Mouse (Mus musculus) frontal cortex, postnatal 25 days (tissue): Measurements from ENCODE around the gene Mme.

ENCODE experiments used
- DNase-seq, 2 experiments: peaks; one replicate each; pipeline ENCODE4 v3.0.0; 2022; ENCODE audit warnings: low spot score in 2 of 2

Gene Mme

GRCm38 (mm10) chr3:63350704-63351103 lies 109.4 kb downstream of the Mme start:
- no peak for DNase-seq

GRCm38 (mm10) chr3:63351680-63352260 lies 110.4 kb downstream of the Mme start:
- no peak for DNase-seq

- DNase-seq = no peak
Observed at GRCm38 (mm10) chr3:63359512-63359911, 118.2 kb downstream of the Mme start.

- no peak for DNase-seq
Observed at GRCm38 (mm10) chr3:63384989-63385388, 143.7 kb downstream of the Mme start.

DNA sequence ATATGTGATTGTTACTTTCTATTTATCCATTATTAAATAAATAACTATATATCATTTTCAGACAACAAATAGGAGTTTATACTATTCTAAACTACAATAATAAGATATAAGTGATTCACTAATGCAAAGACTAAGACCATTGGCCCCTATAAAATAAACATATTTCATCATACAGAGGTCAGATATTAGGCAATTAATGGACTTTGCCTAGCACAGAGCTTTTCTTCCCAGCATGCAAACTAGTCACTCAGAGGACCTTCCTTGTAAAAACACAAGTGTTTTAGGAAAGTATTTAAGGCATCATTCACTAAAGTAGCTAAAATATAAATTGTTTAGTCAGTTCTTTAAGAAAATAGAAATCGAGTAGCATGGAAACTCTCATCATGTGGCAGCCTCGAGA lies 149.4 kb downstream of the Mme start:
- DNase-seq = no peak

- no peak for DNase-seq
Observed at GRCm38 (mm10) chr3:63391348-63391747, 150.0 kb downstream of the Mme start.

DNA sequence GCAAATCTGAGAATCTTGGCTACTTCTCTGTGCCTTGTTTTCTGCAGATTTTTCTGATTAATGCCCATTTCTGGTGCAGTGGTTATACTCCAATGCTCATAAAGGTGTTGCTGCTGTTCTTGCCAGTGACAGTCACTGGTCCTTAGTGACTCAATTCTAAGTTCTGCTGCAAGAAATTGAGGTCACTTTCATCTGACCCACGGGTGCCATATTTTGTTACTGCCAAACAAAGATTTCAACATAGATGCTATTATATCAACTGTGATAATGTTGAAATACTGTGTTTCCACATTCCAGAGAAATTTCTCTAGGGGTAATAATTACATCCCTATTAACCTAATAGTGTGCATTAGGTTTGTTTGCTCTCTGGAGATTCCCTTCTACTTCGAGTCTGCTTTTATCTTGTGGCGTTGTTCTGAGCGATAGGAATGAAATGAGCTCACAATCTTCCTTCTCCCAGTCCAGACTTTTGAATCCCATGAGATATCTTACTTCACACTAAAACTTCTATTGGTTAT lies 153.1 kb downstream of the Mme start:
- DNase-seq = no peak

DNA sequence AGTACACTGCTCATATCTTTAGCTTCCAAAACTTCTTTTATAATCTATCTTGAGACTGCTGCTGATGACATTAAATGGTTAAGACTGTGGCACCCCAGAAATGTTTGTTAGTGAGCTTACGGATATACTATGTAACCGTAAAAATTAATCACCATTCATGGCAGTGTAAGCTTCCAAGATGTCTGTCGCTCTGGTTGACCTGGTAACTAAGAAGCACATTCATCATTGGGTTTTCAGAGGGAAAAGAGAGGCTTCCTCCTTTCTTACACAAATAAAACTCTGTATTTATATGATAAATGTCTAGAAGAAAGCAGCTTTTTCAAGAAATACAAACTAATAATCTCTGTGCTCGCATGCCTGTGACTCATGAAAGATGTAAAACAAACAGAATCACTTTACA lies 156.8 kb downstream of the Mme start:
- DNase-seq = no peak

DNA sequence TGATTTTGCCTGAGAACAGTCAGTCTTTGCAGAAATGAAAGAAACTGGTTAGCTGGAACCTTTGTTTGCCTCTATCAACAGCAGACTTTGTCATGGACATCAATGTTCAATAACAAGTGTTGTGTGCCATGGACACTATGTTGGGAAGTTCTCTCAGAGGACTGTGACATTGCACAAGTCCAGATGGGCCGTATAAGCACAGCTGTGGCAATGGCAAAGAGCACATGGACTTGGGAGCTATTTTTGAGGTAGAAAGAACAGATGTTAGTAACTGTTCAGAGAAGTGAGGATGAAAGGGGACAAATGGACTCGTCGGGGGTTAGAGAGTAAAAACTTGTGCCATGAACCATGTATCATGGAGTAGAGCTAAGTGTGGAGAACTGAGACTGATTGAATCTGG lies 165.1 kb downstream of the Mme start:
- no peak for DNase-seq

DNA sequence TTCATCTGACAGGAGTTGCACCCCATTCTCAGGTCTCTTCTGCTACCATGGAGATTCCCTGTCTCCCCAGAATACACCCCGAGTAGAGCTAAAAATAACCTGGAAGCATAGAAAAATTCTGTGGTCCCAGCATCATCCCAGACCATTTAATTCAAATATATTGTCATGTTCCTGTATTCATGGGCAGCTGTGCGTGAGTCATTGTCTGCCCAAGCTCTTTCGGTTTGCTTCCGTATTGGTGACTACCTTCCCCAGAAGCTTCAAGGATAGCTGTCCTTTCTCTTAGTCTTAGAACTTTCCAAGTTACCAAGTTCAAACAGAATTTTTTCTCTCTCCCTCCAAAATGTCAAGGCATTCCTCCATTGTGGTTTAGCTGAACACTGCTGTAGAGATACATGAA lies 169.7 kb downstream of the Mme start:
- no peak for DNase-seq

- no peak for DNase-seq
Observed at GRCm38 (mm10) chr3:63412220-63412937, 171.0 kb downstream of the Mme start.

GRCm38 (mm10) chr3:63413046-63413911 lies 171.9 kb downstream of the Mme start:
- DNase-seq = no peak

GRCm38 (mm10) chr3:63417284-63417683 lies 175.9 kb downstream of the Mme start:
- DNase-seq = no peak

- DNase-seq = no peak
Observed at GRCm38 (mm10) chr3:63417758-63418157, 176.4 kb downstream of the Mme start.

DNA sequence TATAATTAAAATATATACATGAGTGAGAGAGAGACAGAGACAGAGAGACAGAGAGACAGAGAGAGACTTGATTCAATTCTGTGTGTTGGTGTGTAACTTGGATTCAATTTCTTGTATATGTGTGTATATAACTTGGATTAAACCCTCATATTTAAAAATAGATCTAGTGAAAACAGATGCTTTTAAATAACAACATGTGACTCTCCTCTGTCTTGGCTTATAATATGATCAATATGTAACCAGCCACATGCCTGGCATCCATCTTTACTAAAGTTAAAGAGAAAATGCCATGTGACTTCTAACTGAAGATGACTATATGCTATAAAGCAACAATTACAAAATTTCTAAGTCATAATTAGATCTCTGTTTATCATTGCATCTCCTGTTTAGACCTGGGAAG lies 182.2 kb downstream of the Mme start:
- DNase-seq = no peak
